Mouse (Mus musculus) lung, adult 10 weeks (tissue): ENCODE measurements around the gene Ap1s1. TPM values are rescaled to one million over a fixed set of nuclear protein-coding genes. Genes with fewer than 3 reads are reported as not detected.

Experiments
- polyA plus RNA-seq: library from polyadenylated mRNA; stranded (reverse); fragments of 350-450 nt; fragmentation: Illumina TruSeq; extraction: RNeasy Lipid Tissue Mini Kit (QIAGEN cat#74804); gene quantifications from one replicate; pipeline ENCODE4 v1.2.3, GENCODE M21; 2014; ENCODE audit warnings: low read depth, low replicate concordance; ENCODE audit not compliant: insufficient read depth

Ap1s1 gene
- 70.5 TPM for polyA plus RNA-seq

DNA sequence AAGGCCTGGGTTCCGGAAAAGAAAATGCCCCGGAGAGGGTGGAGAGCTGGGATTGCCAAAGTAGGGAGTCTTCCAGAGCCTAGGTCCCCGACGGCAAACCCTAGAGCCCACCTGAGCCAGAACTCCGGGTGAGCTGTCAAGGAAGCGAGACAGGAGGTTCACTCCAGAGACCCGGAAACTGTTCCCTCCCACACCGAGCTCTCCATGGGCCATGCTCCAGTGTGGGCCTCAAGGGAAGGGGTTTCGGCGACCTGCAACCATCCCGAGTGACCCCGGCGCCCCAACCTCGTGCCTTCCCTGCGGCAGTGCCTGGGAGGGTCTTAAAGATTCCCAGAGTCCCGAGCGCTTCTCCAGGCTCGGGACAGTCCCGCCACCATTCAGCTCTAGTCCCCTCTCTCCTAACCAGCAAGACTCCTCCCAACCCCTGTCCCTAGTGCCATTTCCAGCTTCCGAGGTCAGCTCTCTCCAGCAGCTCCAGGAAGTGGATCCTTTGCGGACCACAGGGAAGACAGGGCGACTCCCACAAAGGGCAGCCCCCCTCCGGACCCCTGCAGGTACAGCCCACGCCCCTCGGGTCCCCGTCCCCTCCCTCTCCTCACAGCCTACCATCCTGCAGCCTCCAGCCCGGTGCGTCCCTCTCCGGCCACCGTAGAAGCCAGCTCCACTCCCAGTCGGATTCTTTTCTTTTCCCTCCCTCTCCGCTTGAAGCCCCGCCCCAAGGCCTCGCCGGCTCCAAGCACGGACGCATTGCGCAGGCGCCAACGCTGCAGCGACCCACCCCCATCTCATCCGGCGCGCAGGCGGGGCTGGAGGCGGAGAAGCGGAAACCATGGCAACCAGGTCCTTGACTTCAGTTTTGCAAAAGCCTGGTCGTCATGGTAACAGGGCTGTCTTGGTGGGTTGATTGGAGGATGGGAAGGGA, at the start of gene Ap1s1:
TSS of gene Ap1s1 (minus strand) at position 734 of the 922 bp plus-strand sequence.

DNA sequence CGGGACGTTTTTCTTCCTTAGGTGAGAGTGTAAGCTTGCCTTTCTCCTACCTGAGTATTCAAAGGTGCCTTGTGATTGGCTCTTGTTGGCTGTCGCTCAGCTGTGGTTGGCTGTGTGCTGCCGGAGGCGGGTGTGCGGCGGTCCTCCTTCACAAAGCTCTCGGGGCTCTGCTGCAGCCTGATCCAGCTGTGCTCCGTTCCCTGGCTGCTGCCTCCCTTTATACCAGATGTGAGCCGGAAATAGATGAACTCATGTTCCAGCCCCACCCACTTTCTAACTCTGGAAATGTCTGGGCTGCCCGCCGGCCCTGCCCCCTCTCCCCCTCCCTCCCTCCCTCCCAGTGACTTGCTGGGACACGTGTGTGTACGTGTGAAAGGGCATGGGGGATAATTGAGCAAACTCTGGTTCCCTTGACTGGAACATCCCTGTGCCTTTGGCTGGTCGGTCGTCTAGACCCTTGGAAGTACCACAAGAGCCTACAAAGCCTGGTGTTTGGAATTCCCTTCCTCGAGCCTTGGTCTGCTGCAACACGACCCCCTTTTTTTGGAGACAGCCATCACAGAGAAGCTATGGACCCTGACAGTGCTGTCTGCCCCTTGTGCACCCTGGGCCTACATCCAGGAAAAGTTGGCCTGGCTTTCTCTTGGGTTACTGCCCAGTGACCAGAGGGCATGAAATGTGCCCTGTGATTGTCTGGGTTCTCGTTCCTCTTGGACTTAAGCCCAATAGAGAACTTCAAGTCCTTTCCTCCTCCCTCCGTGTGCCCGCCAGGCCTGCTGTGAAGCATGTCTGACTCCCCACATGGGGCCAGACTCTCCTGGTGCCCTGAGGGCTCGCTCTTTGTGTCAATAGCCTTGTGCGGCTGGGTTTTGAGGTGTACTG, 26.4 kb upstream of the Ap1s1 start, which contains the start of gene Serpine1:
TSS of gene Serpine1 (minus strand) at position 190 of the 882 bp plus-strand sequence.

DNA sequence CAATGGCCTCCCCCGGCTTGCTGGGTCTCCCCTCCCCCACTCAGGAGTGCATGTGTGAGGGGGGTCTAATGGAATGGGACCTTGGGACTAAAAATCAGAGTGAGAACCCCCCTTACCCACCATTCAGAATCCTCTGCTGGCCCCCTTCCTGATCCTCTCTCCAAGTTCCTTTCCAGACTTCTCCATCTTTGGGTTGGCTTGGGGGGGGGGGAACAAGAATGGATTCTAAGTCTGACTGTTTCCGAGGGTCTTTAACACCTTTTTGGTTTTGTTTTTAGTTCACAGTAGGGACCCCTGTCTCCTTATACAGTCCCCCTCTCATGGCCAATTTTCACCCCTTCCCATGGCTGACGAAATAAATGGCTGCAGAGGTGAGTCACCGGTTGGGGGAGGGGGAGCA, 19.8 kb downstream of the Ap1s1 start, which contains the start of gene Vgf:
TSS of gene Vgf (plus strand) at position 301 of the 400 bp plus-strand sequence.

DNA sequence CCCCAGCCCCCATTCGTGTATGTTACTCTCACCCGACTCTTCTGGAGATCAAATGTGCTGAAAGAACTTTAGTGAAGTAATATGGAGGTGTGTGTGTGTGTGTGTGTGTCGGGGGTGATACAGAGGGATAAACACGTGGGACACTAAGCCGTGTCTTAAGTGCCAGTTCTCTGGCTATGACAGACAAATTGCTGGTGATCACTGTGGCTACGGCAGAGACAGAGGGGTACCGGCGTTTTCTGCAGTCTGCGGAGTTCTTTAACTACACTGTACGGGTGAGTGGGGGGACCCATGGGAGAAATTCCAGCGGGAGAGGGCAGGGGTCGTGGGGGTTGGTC, 58.0 kb downstream of the Ap1s1 start, which contains the start of gene Znhit1:
TSS of gene Znhit1 (minus strand) at position 88 of the 338 bp plus-strand sequence.

DNA sequence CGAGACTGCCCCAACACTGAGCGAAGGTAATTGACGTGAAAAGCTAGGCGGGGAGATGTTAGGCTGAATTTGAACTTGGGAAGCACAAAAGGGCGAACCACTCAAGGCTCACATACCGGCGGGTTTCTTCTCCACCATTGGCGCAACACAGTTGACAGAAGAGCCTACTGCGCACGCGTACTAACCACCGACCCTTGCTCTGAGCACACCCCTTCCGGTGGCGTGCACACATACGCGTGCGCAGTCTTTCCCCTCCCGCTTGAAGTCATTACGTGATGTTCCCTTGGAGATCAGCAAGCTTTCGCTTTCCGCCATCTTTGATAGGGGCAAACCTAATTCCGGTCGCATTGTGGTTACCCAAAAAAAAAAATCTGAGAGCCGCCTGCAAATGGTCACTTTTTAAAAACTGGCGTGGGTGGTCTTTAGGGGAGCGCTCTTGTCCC, 59.2 kb downstream of the Ap1s1 start, which contains the start of gene Plod3:
TSS of gene Plod3 (plus strand) at position 325 of the 443 bp plus-strand sequence.

Other genes with a start within 250 kb of the Ap1s1 start
- gene Col26a1, start 162.9 kb downstream of the Ap1s1 start, polyA plus RNA-seq, result 0.20 TPM
- gene Ift22, start 138.0 kb downstream of the Ap1s1 start, polyA plus RNA-seq, result 23.9 TPM
- gene Fis1, start 92.9 kb downstream of the Ap1s1 start, polyA plus RNA-seq, result 304 TPM
- gene Cldn15, start 79.5 kb downstream of the Ap1s1 start, polyA plus RNA-seq, result 14.0 TPM
- gene Plod3, start 59.1 kb downstream of the Ap1s1 start, polyA plus RNA-seq, result 37.1 TPM
- 75.6 TPM for gene Znhit1, start 58.1 kb downstream of the Ap1s1 start, polyA plus RNA-seq
- not detected for gene Vgf, start 19.7 kb downstream of the Ap1s1 start, polyA plus RNA-seq
- 9.8 TPM for gene Serpine1, start 26.1 kb upstream of the Ap1s1 start, polyA plus RNA-seq
- gene Trim56, start 70.1 kb upstream of the Ap1s1 start, polyA plus RNA-seq, result 10.5 TPM
- not detected for gene Muc3, start 103.2 kb upstream of the Ap1s1 start, polyA plus RNA-seq
- gene Muc3a, start 166.3 kb upstream of the Ap1s1 start, polyA plus RNA-seq, result 0.12 TPM
- gene Ache, start 241.4 kb upstream of the Ap1s1 start, polyA plus RNA-seq, result 0.51 TPM
- 5.1 TPM for gene Ufsp1, start 248.5 kb upstream of the Ap1s1 start, polyA plus RNA-seq